Mouse (Mus musculus) cerebellum, adult (tissue): ENCODE data around the gene Tefm.
"Not testable (repeated sequence)": the region's sequence is repeated elsewhere in the genome, so short reads cannot be mapped to it uniquely, and the experiment has no call there.

ENCODE experiments used
- ATAC-seq: cut with Nextera tagmentation; 2 replicates; pipeline ENCODE4 v1.9.2; 2017; ENCODE audit warnings: mild to moderate bottlenecking, moderate library complexity, mixed read lengths; ENCODE audit not compliant: insufficient number of reproducible peaks, low FRiP score, low TSS enrichment

Gene Tefm

GRCm38 (mm10) chr11:80161041-80161440, 19.1 kb upstream of the Tefm start:
- no peak for ATAC-seq

DNA sequence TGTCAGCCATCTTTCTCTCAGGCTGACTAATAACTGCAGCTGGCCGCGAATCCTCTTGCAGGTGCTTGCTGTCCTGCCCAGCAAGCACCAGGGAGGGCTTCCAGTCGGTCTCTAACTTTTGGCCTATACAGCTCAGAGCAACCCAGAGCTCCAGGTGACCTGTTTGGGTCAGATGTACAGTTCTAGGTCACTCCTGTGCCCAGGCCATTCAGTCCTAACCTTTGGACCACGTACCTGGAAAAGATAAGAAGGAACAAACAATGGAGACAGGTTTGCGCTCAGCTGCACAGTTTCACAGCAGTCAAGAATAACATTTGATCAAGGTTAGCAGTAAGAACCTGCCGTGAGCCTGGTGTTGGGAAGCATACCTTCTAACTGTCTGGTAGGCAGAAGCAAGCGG, 17.0 kb upstream of the Tefm start:
- ATAC-seq, result no peak

GRCm38 (mm10) chr11:80156841-80157240, 14.9 kb upstream of the Tefm start:
- no peak for ATAC-seq

DNA sequence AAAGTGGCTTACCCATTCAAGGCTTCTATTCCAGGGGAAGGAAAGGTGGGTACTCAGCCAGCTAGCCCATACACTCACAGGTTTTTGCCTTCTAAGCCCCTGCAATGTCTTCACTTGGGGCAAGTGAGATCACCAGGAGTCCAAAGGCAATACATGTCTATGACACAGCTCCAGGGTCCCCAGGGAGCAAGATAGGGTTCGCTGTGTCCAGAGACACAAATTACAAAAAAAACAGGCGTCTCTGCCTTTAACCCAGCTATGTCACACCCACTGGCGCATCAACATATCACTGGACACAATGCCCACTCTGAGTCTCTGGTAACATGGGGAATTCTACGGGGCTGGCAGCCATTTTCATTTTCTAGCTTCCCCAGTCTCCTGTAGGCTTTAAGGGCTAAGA, 14.0 kb upstream of the Tefm start:
- no peak for ATAC-seq

DNA sequence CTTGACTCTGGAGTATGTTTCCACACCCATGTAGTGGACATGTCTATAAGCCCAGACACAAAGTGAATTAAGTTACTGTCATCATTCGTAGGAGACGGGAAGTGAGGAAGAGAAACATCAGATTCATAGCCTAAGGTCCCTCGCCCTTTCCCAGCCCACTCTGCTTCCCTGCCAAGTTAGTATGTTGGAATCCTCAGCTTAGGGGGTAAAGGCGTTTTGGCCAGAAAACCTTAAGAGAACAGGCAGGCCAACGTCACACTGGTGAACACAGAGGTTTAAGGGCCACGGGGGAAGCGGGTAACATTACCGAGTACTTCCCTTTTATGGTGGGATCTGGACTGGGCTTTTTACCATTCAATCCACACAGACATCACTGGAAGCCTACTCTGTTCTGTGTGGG, 13.6 kb upstream of the Tefm start:
- no peak for ATAC-seq

- ATAC-seq, result no peak
Measured at GRCm38 (mm10) chr11:80154501-80154900, 12.5 kb upstream of the Tefm start.

GRCm38 (mm10) chr11:80153857-80154495, 12.0 kb upstream of the Tefm start, which contains the start of gene Adap2:
TSS of gene Adap2 (plus strand) at chr11:80154105.
- ATAC-seq, result no peak

DNA sequence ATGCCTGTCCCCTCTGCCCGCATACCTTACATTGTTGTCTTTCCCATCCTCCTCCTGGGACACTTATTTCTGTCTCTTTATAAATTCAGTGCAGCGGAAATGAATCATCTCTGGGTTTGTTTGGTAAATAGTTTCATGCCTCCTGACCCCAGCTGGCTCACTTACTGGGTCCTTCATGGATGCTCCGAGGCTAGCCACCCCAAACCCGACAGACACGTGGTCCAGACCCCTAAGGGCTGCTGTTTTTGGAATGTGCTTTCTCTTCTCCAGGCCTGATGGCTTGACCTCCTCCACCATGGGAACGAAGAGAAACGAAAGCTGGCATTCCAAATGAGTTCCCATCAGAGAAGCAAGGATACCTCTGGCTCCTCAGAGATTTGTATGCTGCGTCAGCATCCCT, 10.4 kb upstream of the Tefm start:
- no peak for ATAC-seq

DNA sequence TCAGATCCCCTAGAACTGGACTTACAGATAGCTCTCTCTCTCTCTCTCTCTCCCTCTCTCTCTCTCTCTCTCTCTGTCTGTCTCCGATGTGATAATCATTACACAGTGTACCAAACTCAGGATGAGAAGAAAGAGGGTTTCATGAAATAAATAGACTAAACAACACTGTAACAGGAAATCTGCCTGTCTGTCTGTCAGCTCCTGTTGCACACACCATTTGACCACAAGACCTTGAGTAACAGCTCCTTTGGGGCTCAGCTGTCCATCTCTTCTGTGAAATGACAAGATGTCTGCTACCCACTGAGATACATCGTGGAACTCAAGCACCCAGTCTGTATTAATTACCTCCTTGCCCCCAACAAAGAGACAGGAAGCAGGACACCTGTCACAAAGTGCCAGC, 9.6 kb upstream of the Tefm start:
- no peak for ATAC-seq

- no peak for ATAC-seq
Measured at GRCm38 (mm10) chr11:80150566-80150965, 8.6 kb upstream of the Tefm start.

DNA sequence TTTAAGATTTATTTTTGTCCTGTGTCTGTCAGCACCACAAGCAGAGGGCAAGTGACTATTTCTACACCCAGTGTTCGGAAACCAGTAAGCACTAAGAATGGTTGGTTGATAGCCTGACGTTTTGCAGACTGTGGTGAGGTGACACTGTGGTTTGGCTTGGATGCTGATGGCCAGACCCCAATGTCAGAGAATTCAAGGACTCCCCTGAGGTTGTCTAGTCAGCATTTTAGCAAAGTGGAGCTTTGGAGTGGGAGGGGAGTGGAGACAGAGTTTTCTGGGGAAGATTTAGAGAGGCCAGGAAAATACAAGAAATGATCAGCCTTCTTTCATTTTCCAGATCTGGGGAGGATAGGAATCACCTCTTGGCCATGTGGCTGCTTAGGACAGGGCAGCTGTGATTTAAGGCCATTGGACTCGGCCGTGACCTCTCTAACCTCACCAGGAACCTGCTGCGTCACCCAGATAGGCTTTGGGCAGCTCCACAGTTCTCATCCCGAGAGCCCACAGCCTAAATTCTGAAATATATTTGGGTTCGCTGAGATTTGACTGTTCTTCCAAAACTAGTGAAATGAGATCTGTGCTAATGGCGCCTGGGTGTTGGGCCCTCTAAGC, 7.5 kb upstream of the Tefm start:
- no peak for ATAC-seq

DNA sequence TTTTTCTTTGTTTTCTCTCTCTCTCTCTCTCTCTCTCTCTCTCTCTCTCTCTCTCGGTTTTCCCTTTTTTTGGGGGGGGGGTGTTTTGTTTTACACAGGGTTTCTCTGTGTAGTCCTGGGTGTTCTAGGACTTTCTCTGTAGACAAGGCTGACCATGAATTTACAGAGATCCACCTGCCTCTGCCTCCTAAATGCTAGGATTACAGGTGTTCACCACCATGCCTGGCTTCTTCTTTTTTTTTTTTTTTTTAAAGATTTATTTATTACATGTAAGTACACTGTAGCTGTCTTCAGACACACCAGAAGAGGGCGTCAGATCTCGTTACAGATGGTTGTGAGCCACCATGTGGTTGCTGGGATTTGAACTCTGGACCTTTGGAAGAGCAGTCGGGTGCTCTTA, 7.0 kb upstream of the Tefm start:
- ATAC-seq, result not testable (repeated sequence)

DNA sequence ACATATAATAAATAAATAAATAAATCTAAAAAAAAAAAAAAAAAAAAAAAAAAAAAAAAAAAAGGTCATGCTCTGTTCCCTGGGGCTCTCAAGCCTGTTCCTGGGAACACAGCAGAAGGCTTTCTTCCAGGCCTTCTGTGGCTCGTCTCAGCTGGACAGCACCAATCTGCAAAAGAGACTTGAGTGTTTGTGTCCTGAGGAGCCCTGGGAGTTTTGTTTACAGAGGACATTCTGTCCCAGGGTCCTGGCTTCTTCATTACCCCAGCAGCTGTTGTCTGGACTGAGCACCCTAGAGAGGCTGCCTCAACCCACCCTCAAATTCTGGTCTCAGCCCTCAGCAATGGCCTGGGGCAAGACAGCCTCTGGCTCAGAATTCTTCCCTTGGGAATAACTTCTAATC, 6.3 kb upstream of the Tefm start:
- ATAC-seq, result no peak

GRCm38 (mm10) chr11:80147748-80148147, 5.8 kb upstream of the Tefm start:
- ATAC-seq, result no peak

DNA sequence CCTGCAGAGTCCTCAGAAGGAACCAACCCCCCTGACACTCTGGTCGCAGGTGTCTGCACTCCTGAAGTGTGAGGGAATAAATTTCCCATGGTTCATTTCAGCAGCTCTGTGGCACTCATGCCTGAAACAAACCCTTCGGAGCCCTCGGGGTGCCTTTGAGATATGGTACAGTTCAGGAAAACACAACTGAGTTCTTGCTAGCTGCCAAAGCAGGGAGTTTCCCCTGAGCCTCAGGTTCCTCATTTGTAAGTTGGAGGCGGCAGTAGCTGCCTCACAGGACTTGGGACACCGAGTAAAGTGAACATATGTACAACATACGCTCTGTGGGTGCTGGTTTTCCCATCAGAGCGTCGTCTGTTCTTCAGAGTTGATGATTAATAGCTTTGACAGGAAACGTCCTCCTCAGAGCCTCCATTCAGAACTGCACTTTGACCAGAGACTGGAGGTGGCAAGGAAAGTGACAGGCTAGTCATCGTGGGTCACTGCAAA, 3.9 kb upstream of the Tefm start:
- no peak for ATAC-seq

DNA sequence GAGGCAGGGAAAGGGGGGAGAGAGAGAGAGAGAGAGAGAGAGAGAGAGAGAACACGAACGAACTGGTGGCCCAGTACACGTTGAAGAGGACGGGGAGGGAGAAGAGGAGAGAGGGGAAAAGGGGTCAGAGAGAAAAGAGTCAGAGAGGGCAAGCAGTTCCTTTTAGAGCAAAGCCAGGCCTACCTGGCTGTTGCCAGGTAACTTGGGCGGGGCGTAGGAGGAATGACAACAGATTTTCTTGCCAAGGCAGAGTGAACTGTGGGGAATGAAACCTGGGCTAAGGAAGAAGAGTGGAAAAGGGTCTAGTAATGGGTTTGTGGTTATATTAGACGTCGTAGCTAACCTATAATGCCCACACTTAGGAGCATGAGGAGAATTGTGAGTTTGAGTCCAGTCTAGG, 897 bp upstream of the Tefm start:
- ATAC-seq, result no peak

GRCm38 (mm10) chr11:80137773-80138172, 4.2 kb downstream of the Tefm start:
- ATAC-seq, result no peak

- ATAC-seq, result no peak
Measured at GRCm38 (mm10) chr11:80136786-80137185, 5.2 kb downstream of the Tefm start.

DNA sequence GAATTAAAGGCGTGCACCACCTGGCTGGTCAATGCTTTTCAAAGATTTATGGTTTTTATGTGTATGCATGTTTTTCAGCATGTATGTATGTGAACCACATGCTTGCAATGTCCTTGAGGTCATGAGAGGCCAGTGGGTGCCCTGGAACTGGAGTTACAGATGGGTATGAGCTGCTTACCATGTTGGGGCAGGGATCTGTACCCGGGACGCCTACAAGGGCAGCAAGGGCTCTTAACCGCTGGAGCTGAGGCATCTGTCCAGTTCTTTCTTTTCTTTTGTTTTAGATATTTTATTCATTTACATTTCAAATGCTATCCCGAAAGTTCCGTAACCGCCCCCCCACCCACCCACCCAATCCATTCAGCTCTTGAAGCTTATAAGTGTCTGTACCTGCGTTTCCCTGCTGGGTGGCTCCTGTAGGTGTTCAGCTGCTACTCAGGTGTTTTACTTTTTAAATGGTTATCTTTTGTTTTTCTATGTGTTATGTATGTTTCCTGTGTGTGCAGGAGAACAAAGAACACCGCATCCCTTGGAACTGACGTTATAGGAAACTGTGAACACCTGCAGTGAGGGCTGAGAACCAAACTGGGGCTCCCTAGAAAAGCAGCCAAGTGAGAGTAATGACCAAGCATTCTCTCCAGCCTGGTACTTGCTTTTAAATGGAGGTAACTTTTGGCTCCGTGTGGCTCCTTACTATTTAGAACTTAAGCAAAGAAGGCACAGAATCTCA, 5.9 kb downstream of the Tefm start:
- ATAC-seq, result no peak

GRCm38 (mm10) chr11:80134744-80135143, 7.2 kb downstream of the Tefm start:
- ATAC-seq, result no peak

DNA sequence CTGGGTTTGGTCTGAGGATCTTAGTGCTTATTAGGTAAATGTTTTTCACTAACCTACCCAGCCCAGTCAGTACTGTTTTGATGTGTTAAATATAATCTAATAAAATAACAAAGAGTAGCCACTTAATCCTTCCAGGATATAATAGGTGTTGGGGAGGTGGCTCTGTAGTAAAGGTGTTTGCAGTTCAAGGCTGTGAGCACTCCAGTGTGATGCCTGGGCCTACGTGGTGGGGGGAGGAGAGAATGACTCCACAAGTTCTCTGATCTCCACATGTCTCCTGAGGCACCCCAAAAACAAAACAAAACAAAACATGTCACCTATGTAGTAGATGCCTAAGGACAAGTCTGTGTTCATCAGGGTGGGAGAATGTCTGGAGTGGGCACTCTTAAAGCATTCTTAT, 9.9 kb downstream of the Tefm start:
- ATAC-seq, result no peak

DNA sequence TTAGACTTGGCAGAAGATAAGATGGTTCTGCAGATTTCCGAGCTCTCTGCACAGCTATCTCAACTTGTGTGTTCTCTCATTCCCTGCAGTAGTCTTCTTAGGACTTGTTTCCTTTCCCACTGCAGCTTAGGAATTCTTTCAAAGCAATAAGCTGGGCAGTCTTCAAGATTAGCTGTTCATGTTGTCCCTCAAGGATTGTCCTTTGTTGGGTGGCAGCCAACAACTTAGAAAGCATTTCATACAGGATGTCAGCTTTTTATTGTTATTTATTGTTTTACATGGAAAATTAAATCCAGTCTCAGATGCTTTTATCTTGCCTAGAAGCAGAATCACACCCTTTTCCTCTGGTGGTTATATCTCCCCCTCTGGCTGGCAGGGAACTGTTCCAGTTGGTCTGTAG, 25.6 kb downstream of the Tefm start:
- no peak for ATAC-seq
